Mouse (Mus musculus) midbrain, postnatal 0 days (tissue): ENCODE data around the gene Lin54. TPM values are rescaled to one million over a fixed set of nuclear protein-coding genes. Genes with fewer than 3 reads are reported as not detected.

Experiments
- ATAC-seq: fragments of 200-750 bp; cut with Nextera tagmentation; 2 replicates; pipeline ENCODE4 v1.8.0; 2017; ENCODE audit warnings: moderate number of reproducible peaks, mild to moderate bottlenecking, moderate TSS enrichment, moderate library complexity; ENCODE audit not compliant: low FRiP score
- DNase-seq: peaks from one replicate; pipeline ENCODE4 v3.0.0-alpha.2; 2015; ENCODE audit warnings: low spot score
- H3K27ac ChIP-seq: fragments of 300-500 bp; sonication (generic); 2 replicates; pipeline ENCODE4 v1.5.1; 2014; ENCODE audit warnings: low read depth, mild to moderate bottlenecking, low read length, mixed read lengths
- H3K27me3 ChIP-seq: fragments of 300-500 bp; sonication (generic); 2 replicates; pipeline ENCODE4 v1.6.1; 2014; ENCODE audit warnings: low read length, control low read depth, mixed read lengths; ENCODE audit not compliant: insufficient read depth
- H3K36me3 ChIP-seq: fragments of 300-500 bp; sonication (generic); 2 replicates; pipeline ENCODE4 v1.6.1; 2014; ENCODE audit warnings: low read length, control low read depth, mixed read lengths; ENCODE audit not compliant: insufficient read depth
- H3K4me1 ChIP-seq: fragments of 300-500 bp; sonication (generic); 2 replicates; pipeline ENCODE4 v1.6.1; 2014; ENCODE audit warnings: mild to moderate bottlenecking, control low read depth, antibody characterized with exemption, low read length, mixed read lengths; ENCODE audit not compliant: insufficient read depth
- H3K4me2 ChIP-seq: fragments of 300-500 bp; sonication (generic); 2 replicates; pipeline ENCODE4 v1.6.1; 2014; ENCODE audit warnings: low read depth, mild to moderate bottlenecking, low read length, mixed read lengths; ENCODE audit not compliant: poor library complexity, severe bottlenecking
- H3K4me3 ChIP-seq: fragments of 300-500 bp; sonication (generic); 2 replicates; pipeline ENCODE4 v1.5.1; 2014; ENCODE audit warnings: low read depth, mild to moderate bottlenecking, low read length, moderate library complexity
- H3K9ac ChIP-seq: fragments of 300-500 bp; sonication (generic); replicated peaks from 2 replicates; pipeline ENCODE4 v1.6.1; 2014; ENCODE audit warnings: mild to moderate bottlenecking, low read length, moderate library complexity, mixed read lengths; ENCODE audit not compliant: poor library complexity, severe bottlenecking
- H3K9me3 ChIP-seq: fragments of 300-500 bp; sonication (generic); 2 replicates; pipeline ENCODE4 v1.6.1; 2016; ENCODE audit warnings: low read length, control low read depth
- CTCF ChIP-seq: IDR thresholded peaks from 2 replicates; pipeline ENCODE4 v1.5.1; 2016; ENCODE audit warnings: antibody characterized with exemption, mild to moderate bottlenecking
- WGBS: fragments of 180-500 bp; shearing (Covaris S2); extraction: QIAGEN DNeasy Blood & Tissue Kit; methylation state at CpG from one replicate; pipeline ENCODE4 v1.1.7; 2014; 5-methylcytosine and 5-hydroxymethylcytosine counted together
- polyA plus RNA-seq: library from polyadenylated mRNA; unstranded; fragments of >200 nt; fragmentation: Nextera tagmentation; extraction: Ambion mirVana; gene quantifications from 2 replicates; pipeline ENCODE4 v1.2.1, GENCODE M21; 2015
- total RNA-seq: library from RNA; depleted of rRNA; stranded (reverse); fragments of >200 nt; gene quantifications from 2 replicates; pipeline ENCODE4 v1.2.3, GENCODE M21; 2014

Gene Lin54
- total and polyA plus RNA-seq, 2 experiments from 2014 or later, result 6.3 to 11.4 TPM

DNA sequence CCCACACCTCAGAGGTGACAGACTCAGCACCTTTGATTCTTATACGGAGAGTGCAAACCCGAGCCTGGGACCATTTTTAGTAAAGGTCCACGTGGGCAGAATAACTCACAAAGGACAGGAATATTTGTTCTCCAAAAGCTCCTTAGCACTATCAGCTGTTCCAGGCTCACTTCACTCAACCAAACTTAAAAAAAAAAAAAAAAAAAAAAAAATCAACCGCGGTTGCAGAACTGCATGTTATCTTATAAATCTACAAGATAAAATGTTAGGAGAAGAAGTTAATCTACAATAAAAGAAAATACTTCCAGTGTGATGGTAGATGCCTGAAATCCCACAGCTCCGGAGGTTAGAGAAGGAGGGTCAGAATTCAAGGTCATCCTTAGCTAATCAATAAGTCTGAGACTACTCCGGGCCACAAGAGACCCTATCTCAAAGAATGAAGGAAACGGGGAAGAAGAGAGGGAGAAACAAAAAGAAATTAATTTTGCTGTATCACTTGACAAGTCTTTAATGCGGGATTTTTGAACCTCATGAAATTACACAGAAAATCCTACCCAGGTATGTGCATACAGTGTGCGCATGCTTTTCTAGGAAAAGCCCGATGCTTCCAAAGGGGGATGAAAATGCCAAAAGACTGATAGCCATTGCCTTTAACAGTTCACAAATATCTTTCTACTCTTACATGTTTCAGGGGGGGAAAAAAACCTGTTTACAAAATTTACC lies 85.8 kb downstream of the Lin54 start:
- peak overlapping the region; percentile 70 for H3K4me2 ChIP-seq
- H3K4me3 ChIP-seq, result peak overlapping the region; percentile 73; the same call in 1 of the 2 replicates
- ATAC-seq, result no peak
- no peak for TF ChIP-seq CTCF
- H3K4me1 ChIP-seq, result peaks cover 7% of the 10 kb centered on the region; the same call in 1 of the 2 replicates
- DNase-seq, result no peak
- 75% methylated on average over 11 of the region's 11 CpGs for WGBS
- no peaks in the 10 kb centered on the region for H3K9me3 ChIP-seq
- H3K27me3 ChIP-seq, result no peaks in the 10 kb centered on the region
- H3K27ac ChIP-seq, result no peak overlapping the region
- no peak overlapping the region for H3K9ac ChIP-seq
- peaks cover 12% of the 10 kb centered on the region for H3K36me3 ChIP-seq

DNA sequence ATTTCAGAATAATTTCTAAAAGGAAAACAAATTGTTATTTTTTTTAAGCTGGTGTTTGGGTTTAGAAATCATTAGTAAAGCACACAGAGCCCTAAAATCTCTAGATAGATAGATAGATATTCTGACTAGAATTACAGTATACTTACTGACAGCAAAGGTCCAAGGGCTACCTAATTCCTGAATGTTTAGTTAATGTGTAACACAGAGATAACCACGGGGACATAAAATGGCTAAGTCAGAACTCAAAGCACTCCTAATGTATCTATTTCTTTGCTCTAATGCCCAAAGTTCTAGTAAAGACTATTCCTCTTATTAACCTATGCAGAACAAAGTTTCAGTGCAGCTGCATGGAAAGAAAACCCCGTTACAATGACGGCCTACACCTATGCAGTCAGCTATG lies 87.6 kb downstream of the Lin54 start:
- Histone ChIP-seq H3K27ac (no peak overlapping the region), H3K27me3 (no peaks in the 10 kb centered on the region), H3K9ac (no peak overlapping the region), H3K4me3 (no peak overlapping the region), H3K4me2 (no peak overlapping the region), H3K9me3 (no peaks in the 10 kb centered on the region), H3K36me3 (no peaks in the 10 kb centered on the region), H3K4me1 (peaks cover 7% of the 10 kb centered on the region; the same call in 1 of the 2 replicates)
- WGBS, result 90% methylated on average over 3 of the region's 3 CpGs
- ATAC-seq (no peak), DNase-seq (no peak)
- TF ChIP-seq CTCF, result no peak

DNA sequence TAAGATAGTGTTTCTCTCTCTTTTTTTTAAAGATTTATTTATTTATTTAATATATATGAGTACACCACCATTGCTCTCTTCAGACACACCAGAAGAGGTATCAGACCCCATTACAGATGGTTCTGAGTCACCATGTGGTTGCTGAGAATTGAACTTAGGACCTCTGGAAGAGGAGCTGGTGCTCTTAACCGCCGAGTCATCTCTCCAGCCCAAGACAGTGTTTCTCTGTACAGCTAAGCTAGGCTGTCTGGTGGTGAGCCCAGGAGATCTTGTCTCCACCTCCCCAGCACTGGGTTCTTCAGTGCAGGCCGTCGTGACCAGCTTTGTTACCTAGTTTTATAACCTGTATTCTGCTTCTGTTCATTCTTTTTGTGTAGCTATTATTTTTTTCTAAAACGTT lies 90.2 kb downstream of the Lin54 start:
- H3K36me3 ChIP-seq, result peaks cover 6% of the 10 kb centered on the region; the same call in 1 of the 2 replicates
- no peak overlapping the region for H3K4me2 ChIP-seq
- no peaks in the 10 kb centered on the region for H3K27me3 ChIP-seq
- H3K4me1 ChIP-seq, result peaks cover 7% of the 10 kb centered on the region; the same call in 1 of the 2 replicates
- ATAC-seq, result no peak
- H3K9me3 ChIP-seq, result no peaks in the 10 kb centered on the region
- no peak overlapping the region for H3K27ac ChIP-seq
- DNase-seq, result no peak
- TF ChIP-seq CTCF, result no peak
- H3K9ac ChIP-seq, result no peak overlapping the region
- H3K4me3 ChIP-seq, result no peak overlapping the region
- WGBS, result 97% methylated on average over 5 of the region's 5 CpGs

DNA sequence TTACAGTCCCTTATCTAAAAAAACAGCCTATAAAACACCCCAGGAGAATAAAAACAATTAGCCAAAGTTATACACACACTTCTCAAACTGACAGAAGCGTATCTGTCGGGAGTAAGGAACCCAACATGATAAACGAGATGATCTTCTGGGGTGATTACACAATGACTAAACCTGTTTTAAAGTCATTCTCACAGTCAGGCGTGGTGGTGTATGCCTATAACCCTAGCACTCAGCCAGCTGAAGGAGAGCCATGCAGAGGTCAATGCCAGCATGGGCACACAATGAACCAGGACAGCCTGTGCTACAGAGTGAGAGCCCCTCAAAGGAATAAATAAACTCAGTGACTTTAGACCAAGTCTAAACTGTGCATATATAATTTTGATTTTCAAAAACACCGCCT lies 92.0 kb downstream of the Lin54 start:
- no peak overlapping the region for H3K4me3 ChIP-seq
- H3K27ac ChIP-seq, result no peak overlapping the region
- peaks cover 18% of the 10 kb centered on the region for H3K36me3 ChIP-seq
- no peak overlapping the region for H3K4me2 ChIP-seq
- DNase-seq, result no peak
- H3K9ac ChIP-seq, result no peak overlapping the region
- 85% methylated on average over 5 of the region's 5 CpGs for WGBS
- no peaks in the 10 kb centered on the region for H3K9me3 ChIP-seq
- H3K27me3 ChIP-seq, result no peaks in the 10 kb centered on the region
- no peak for TF ChIP-seq CTCF
- H3K4me1 ChIP-seq, result no peaks in the 10 kb centered on the region
- no peak for ATAC-seq

GRCm38 (mm10) chr5:100396753-100397152 lies 103.7 kb downstream of the Lin54 start:
- Histone ChIP-seq H3K4me1 (no peaks in the 10 kb centered on the region), H3K4me2 (no peak overlapping the region), H3K9ac (no peak overlapping the region), H3K27ac (no peak overlapping the region), H3K4me3 (no peak overlapping the region), H3K36me3 (peaks cover 45% of the 10 kb centered on the region), H3K9me3 (no peaks in the 10 kb centered on the region), H3K27me3 (no peaks in the 10 kb centered on the region)
- TF ChIP-seq CTCF, result no peak
- no peak for ATAC-seq
- WGBS, result 96% methylated on average over 3 of the region's 3 CpGs
- DNase-seq, result no peak

GRCm38 (mm10) chr5:100393681-100394080 lies 106.8 kb downstream of the Lin54 start:
- TF ChIP-seq CTCF, result peak; percentile 15; the same call in 1 of the 2 replicates
- no peak for DNase-seq
- no peak for ATAC-seq
- H3K27ac ChIP-seq, result no peak overlapping the region
- no peaks in the 10 kb centered on the region for H3K4me1 ChIP-seq
- 86% methylated on average over 3 of the region's 3 CpGs for WGBS
- no peaks in the 10 kb centered on the region for H3K27me3 ChIP-seq
- H3K9ac ChIP-seq, result no peak overlapping the region
- H3K4me3 ChIP-seq, result no peak overlapping the region
- peaks cover 59% of the 10 kb centered on the region for H3K36me3 ChIP-seq
- H3K4me2 ChIP-seq, result no peak overlapping the region
- H3K9me3 ChIP-seq, result no peaks in the 10 kb centered on the region
